Mouse (Mus musculus) forebrain, embryonic 11.5 days (tissue): ENCODE data around the gene Rps27a. TPM values are rescaled to one million over a fixed set of nuclear protein-coding genes. Genes with fewer than 3 reads are reported as not detected.

ENCODE experiments used
- ATAC-seq: fragments of 200-750 bp; cut with Nextera tagmentation; replicated peaks from 2 replicates; pipeline ENCODE4 v1.8.0; 2017; ENCODE audit warnings: moderate TSS enrichment; ENCODE audit not compliant: low FRiP score
- DNase-seq: peaks from one replicate; pipeline ENCODE4 v3.0.0-alpha.2; 2017; ENCODE audit warnings: low spot score
- H3K27ac ChIP-seq: fragments of 300-500 bp; sonication (generic); 2 replicates; pipeline ENCODE4 v1.5.1; 2014; ENCODE audit warnings: low read depth, low read length
- H3K27me3 ChIP-seq: fragments of 300-500 bp; sonication (generic); 2 replicates; pipeline ENCODE4 v1.6.1; 2014; ENCODE audit warnings: mild to moderate bottlenecking, low read length, mixed read lengths; ENCODE audit not compliant: control insufficient read depth, insufficient read depth
- H3K36me3 ChIP-seq: fragments of 300-500 bp; sonication (generic); 2 replicates; pipeline ENCODE4 v1.6.1; 2014; ENCODE audit warnings: mild to moderate bottlenecking, low read length, moderate library complexity, mixed read lengths; ENCODE audit not compliant: control insufficient read depth, insufficient read depth
- H3K4me1 ChIP-seq: fragments of 300-500 bp; sonication (generic); replicated peaks from 2 replicates; pipeline ENCODE4 v1.6.1; 2014; ENCODE audit warnings: low read length, mixed read lengths; ENCODE audit not compliant: control insufficient read depth, insufficient read depth
- H3K4me2 ChIP-seq: fragments of 300-500 bp; sonication (generic); 2 replicates; pipeline ENCODE4 v1.6.1; 2014; ENCODE audit warnings: low read depth, mild to moderate bottlenecking, low read length, moderate library complexity, mixed read lengths; ENCODE audit not compliant: severe bottlenecking
- H3K4me3 ChIP-seq: fragments of 300-500 bp; sonication (generic); 2 replicates; pipeline ENCODE4 v1.5.1; 2014; ENCODE audit warnings: low read depth, low read length
- H3K9ac ChIP-seq: fragments of 300-500 bp; sonication (generic); 2 replicates; pipeline ENCODE4 v1.6.1; 2014; ENCODE audit warnings: low read length
- H3K9me3 ChIP-seq: fragments of 300-500 bp; sonication (generic); 2 replicates; pipeline ENCODE4 v1.6.1; 2016; ENCODE audit warnings: low read length, mixed read lengths; ENCODE audit not compliant: control insufficient read depth
- WGBS: fragments of 180-500 bp; shearing (Covaris S2); extraction: QIAGEN DNeasy Blood & Tissue Kit; methylation state at CpG from one replicate; pipeline ENCODE4 v1.1.7; 2014; 5-methylcytosine and 5-hydroxymethylcytosine counted together
- polyA plus RNA-seq: library from polyadenylated mRNA; unstranded; fragments of >200 nt; fragmentation: Nextera tagmentation; extraction: Ambion mirVana; gene quantifications from 2 replicates; pipeline ENCODE4 v1.2.1, GENCODE M21; 2014

Gene Rps27a
- polyA plus RNA-seq, 1 experiment from 2014 or later, result 939 TPM

DNA sequence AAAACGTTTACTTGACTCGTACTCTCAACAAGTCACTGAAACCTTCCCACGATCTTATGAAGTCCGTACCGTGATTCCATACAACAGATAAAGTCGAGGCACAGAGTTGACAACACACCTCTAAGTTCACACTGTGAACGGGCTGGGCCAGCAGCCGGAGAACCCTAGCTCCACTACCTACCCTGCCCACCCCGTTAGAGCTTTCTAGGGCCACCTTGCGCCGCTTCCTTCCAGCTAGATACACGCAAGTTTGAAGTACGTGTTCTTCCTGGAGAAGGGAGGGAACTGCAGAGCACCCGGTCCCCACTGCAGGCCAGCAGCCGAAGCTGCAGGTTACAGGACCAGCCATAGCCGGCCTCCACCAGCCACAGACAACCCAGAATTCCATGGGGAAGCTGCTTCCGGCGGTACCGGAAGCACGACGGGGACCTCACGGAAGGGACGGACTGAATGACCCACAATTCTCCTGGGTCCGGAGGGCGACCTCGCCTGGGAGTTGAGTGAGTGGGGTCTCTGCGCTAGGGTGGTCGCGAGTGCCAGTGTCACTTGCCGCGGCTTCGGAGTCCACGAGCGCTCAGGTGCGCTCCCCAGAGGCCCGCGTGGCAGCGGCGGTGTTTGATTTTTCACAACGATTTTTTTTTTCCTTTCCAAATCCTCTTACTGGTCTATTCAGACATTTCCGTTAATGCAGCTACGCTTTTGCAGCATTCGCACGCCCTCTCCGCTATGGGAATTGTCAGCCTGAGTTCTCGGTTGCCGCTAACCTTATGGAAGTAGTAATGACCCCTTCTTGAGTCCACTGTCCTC, 21.7 kb downstream of the Rps27a start, which contains the start of gene Mtif2:
TSS of gene Mtif2 (plus strand) at position 421 of the 807 bp plus-strand sequence.
- H3K36me3 ChIP-seq, result no peaks in the 10 kb centered on the region; the same call in 1 of the 2 replicates
- H3K27me3 ChIP-seq, result no peaks in the 10 kb centered on the region
- peak within 1 kb of the TSS; percentile 86 for H3K9ac ChIP-seq
- 2% methylated on average over 47 of the region's 47 CpGs for WGBS
- peak; percentile 96 for ATAC-seq
- peak within 1 kb of the TSS; percentile 79 for H3K4me2 ChIP-seq
- peak within 1 kb of the TSS; percentile 68 for H3K4me3 ChIP-seq
- H3K27ac ChIP-seq, result peak within 1 kb of the TSS; percentile 66
- H3K9me3 ChIP-seq, result no peaks in the 10 kb centered on the region
- H3K4me1 ChIP-seq, result 0 out of 2 replicates have a peak, but pooled peaks cover 2% of the 10 kb centered on the region
- peak; percentile 90 for DNase-seq

- Histone ChIP-seq H3K9me3 (no peaks in the 10 kb centered on the region), H3K36me3 (no peaks in the 10 kb centered on the region), H3K4me1 (no peaks in the 10 kb centered on the region), H3K4me2 (peak within 1 kb of the TSS; percentile 60), H3K9ac (peak within 1 kb of the TSS; percentile 73), H3K27me3 (no peaks in the 10 kb centered on the region), H3K4me3 (peak within 1 kb of the TSS; percentile 57), H3K27ac (no peak within 1 kb of the TSS)
- peak; percentile 94 for DNase-seq
- WGBS, result 4% methylated on average over 40 of the region's 40 CpGs
- peak; percentile 99 for ATAC-seq
These were observed 33.1 kb downstream of the Rps27a start, which contains the start of gene Prorsd1 for GRCm38 (mm10) chr11:29514682-29515412. Gene Prorsd1 (minus strand): TSS chr11:29515033.

DNA sequence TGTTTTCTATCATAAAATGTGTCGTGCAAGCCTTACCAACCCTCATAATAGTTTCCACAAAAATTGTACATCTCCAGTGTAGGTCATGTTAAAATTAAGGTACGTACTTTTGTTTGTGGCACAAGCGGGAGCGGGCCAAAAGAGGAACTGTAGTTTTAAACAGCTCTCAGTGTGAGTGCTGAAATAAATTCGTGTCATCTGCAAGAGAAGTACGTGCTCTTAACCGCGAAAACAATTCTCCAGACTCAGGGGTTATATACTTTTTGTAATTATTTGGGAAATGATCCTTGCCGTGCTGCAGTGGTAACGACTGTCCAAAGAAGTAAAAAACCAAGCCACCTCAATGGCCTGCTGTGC, 33.6 kb downstream of the Rps27a start:
- Histone ChIP-seq H3K27me3 (no peaks in the 10 kb centered on the region), H3K27ac (no peak overlapping the region), H3K36me3 (no peaks in the 10 kb centered on the region), H3K4me3 (peak overlapping the region; percentile 57), H3K4me2 (peak overlapping the region; percentile 60), H3K9me3 (no peaks in the 10 kb centered on the region), H3K9ac (peak overlapping the region; percentile 73), H3K4me1 (no peaks in the 10 kb centered on the region)
- 27% methylated on average over 10 of the region's 10 CpGs for WGBS
- DNase-seq, result no peak
- ATAC-seq, result no peak

DNA sequence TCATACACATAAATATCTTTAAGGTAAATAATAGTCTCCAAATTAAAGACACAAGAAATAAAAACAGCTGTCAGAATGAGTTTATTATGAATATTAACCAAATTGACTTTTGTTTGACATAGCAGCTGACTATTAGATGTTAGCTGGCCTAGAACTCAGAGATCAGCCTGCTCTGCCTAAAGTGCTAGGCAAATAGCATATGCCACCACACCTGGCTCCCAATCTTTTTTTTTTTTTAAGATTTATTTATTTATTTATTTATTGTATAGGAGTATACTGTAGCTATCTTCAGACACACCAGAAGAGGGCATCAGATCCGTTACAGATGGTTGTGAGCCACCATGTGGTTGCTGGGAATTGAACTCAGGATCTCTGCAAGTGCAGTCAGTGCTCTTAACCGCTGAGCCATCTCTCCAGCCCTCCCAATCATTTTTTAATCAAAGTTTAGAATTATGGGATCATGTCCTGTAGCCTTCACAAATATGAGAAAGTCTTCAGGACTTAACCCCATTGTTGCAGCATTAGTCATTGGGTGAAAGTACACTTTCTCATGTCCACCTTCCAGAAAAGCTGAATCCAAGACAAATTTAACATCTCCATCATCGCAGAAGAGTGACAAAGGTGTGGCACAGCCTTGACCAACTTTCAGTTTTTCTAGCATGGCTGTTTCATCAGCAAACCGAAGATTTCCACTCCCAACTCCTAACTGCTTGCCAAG, 34.9 kb downstream of the Rps27a start:
- Histone ChIP-seq H3K4me1 (no peaks in the 10 kb centered on the region), H3K36me3 (no peaks in the 10 kb centered on the region), H3K9me3 (no peaks in the 10 kb centered on the region), H3K27me3 (no peaks in the 10 kb centered on the region), H3K4me2 (no peak overlapping the region), H3K4me3 (no peak overlapping the region), H3K9ac (no peak overlapping the region), H3K27ac (no peak overlapping the region)
- WGBS, result 88% methylated on average over 4 of the region's 4 CpGs
- no peak for DNase-seq
- ATAC-seq, result no peak

GRCm38 (mm10) chr11:29509421-29509820, 38.5 kb downstream of the Rps27a start:
- 100% methylated on average over 1 of the region's 1 CpGs for WGBS
- Histone ChIP-seq H3K36me3 (peaks cover 2% of the 10 kb centered on the region; the same call in 1 of the 2 replicates), H3K9ac (no peak overlapping the region), H3K27me3 (no peaks in the 10 kb centered on the region), H3K27ac (no peak overlapping the region), H3K4me2 (no peak overlapping the region), H3K4me3 (no peak overlapping the region), H3K9me3 (no peaks in the 10 kb centered on the region), H3K4me1 (no peaks in the 10 kb centered on the region)
- ATAC-seq (no peak), DNase-seq (no peak)

DNA sequence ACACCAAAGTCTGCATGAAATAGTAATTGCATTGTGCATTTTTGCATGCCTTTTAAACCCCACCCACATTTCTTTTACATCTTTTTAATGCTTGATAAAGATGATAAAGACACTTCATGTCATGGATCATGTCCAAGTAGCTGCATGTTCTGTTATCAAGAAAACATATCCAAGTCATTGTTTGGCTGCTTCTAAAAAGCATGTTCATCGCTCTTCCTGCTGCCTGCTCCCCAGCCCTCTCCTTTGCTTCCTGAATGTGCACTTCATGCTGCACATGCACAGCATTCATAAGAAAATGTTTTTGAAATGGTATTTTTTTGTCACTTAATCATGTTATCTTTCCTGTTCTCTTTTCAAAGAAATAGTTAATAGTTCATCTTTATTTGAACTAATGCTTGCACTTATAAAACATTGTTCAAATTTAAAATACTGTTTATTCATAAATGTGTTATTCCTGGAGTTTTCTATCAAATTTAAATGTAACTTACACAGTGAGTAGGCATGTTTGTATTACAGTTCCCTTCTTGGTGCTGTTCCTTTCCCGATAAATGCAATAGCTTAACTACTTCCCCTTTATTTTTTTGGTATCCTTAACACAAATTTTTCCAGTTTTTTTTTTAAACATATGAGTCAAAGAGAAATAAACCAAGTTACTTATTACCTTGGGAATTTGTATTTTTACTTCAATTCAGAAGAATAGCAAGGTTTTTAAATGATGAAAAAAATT, 42.8 kb downstream of the Rps27a start:
- Histone ChIP-seq H3K27ac (no peak overlapping the region), H3K4me3 (no peak overlapping the region), H3K27me3 (no peaks in the 10 kb centered on the region), H3K4me1 (no peaks in the 10 kb centered on the region), H3K36me3 (peaks cover 4% of the 10 kb centered on the region; the same call in 1 of the 2 replicates), H3K4me2 (no peak overlapping the region), H3K9me3 (no peaks in the 10 kb centered on the region), H3K9ac (no peak overlapping the region)
- 93% methylated on average over 2 of the region's 2 CpGs for WGBS
- DNase-seq (no peak), ATAC-seq (no peak)

GRCm38 (mm10) chr11:29503948-29504893, 43.7 kb downstream of the Rps27a start:
- Histone ChIP-seq H3K4me3 (no peak overlapping the region), H3K9ac (no peak overlapping the region), H3K9me3 (no peaks in the 10 kb centered on the region), H3K4me1 (no peaks in the 10 kb centered on the region), H3K36me3 (peaks cover 4% of the 10 kb centered on the region; the same call in 1 of the 2 replicates), H3K27ac (no peak overlapping the region), H3K4me2 (no peak overlapping the region), H3K27me3 (no peaks in the 10 kb centered on the region)
- DNase-seq, result no peak
- no peak for ATAC-seq
- WGBS, result 94% methylated on average over 10 of the region's 10 CpGs
